8 mouse cellular contexts compared by ENCODE assay signal in the genomic region with DNA sequence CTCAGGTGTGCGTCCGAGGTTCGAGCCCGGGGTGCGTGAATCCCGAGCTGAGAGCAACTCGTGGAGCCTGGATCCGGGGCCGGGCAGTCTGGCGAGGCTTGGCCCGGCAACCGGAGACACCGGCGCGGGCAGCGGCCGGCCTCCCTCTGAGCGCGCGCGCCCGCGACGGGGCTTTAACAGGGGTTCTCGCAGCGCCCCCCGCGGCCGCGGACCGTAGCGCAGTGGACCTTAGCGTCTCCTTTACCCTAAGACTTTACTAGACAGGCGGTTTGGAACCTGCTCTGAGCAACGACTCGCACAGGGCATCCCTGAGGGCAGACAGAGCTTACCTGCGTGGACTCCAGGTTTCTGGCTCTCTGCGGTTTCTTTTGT. TPM values are rescaled to one million over a fixed set of nuclear protein-coding genes. Genes with fewer than 3 reads are reported as not detected.
DNase-seq lines count a peak whose midpoint lies in the region; ATAC-seq and TF ChIP-seq lines count a peak whose summit lies in the region.

TSS of gene Nkd2 (minus strand) at position 167 of the 372 bp plus-strand sequence.

- WGBS in heart, embryonic 12.5 days: 1% methylated on average over 37 of the region's 38 CpGs
- under 1% methylated on average over 38 of the region's 38 CpGs for WGBS in kidney, embryonic 15.5 days
- 0% methylated on average over 38 of the region's 38 CpGs for WGBS in limb, embryonic 14.5 days
- WGBS in midbrain, embryonic 15.5 days: under 1% methylated on average over 38 of the region's 38 CpGs

- peaks cover 7% of the 10 kb centered on the region; the same call in 1 of the 2 replicates for H3K4me1 ChIP-seq in heart, embryonic 12.5 days (replicated peaks)
- peaks cover 10% of the 10 kb centered on the region for H3K4me1 ChIP-seq in kidney, embryonic 15.5 days
- H3K4me1 ChIP-seq in limb, embryonic 14.5 days (ENCODE audit: control insufficient read depth, insufficient read depth, low read length): peaks cover 3% of the 10 kb centered on the region; the same call in 1 of the 2 replicates
- peaks cover 12% of the 10 kb centered on the region for H3K4me1 ChIP-seq in midbrain, embryonic 15.5 days

- no peak for ATAC-seq in cerebellum, adult (ENCODE audit: insufficient number of reproducible peaks, low FRiP score, low TSS enrichment)
- ATAC-seq in heart, embryonic 12.5 days (ENCODE audit: insufficient number of reproducible peaks, low FRiP score): peak; percentile 64
- ATAC-seq in kidney, embryonic 15.5 days (replicated peaks; ENCODE audit: low FRiP score): peak; percentile 91
- ATAC-seq in limb, embryonic 14.5 days (ENCODE audit: low FRiP score, low read depth): peak; percentile 89
- peak; percentile 87 for ATAC-seq in midbrain, embryonic 15.5 days (replicated peaks)

- H3K9ac ChIP-seq in heart, embryonic 12.5 days: peak within 1 kb of the TSS; percentile 70
- H3K9ac ChIP-seq in kidney, embryonic 15.5 days: peak within 1 kb of the TSS; percentile 55
- H3K9ac ChIP-seq in limb, embryonic 14.5 days (ENCODE audit: low read depth, low read length, severe bottlenecking): peak within 1 kb of the TSS; percentile 74
- H3K9ac ChIP-seq in midbrain, embryonic 15.5 days: peak within 1 kb of the TSS; percentile 61

- no peak within 1 kb of the TSS for H3K27ac ChIP-seq in heart, embryonic 12.5 days (ENCODE audit: poor library complexity, severe bottlenecking)
- no peak within 1 kb of the TSS for H3K27ac ChIP-seq in kidney, embryonic 15.5 days
- H3K27ac ChIP-seq in limb, embryonic 14.5 days (replicated peaks; ENCODE audit: low read depth, low read length): no peak within 1 kb of the TSS
- no peak within 1 kb of the TSS for H3K27ac ChIP-seq in midbrain, embryonic 15.5 days

- no peaks in the 10 kb centered on the region for H3K9me3 ChIP-seq in heart, embryonic 12.5 days (replicated peaks)
- no peaks in the 10 kb centered on the region for H3K9me3 ChIP-seq in kidney, embryonic 15.5 days (replicated peaks)
- H3K9me3 ChIP-seq in limb, embryonic 14.5 days (ENCODE audit: control insufficient read depth, low read length): no peaks in the 10 kb centered on the region
- H3K9me3 ChIP-seq in midbrain, embryonic 15.5 days: no peaks in the 10 kb centered on the region

- DNase-seq in cerebellum, adult 11 months: peak; percentile 8
- DNase-seq in fibroblast of lung, adult 2 months (ENCODE audit: low read depth): peak; percentile 17
- DNase-seq in limb, embryonic 14.5 days (ENCODE audit: low spot score): peak; percentile 91
- peak; percentile 47 to 60 for DNase-seq in spleen, postnatal 14 days (ENCODE audit: low spot score in 2 of 2)

- H3K4me2 ChIP-seq in heart, embryonic 12.5 days: peak within 1 kb of the TSS; percentile 87
- H3K4me2 ChIP-seq in kidney, embryonic 15.5 days: peak within 1 kb of the TSS; percentile 95
- H3K4me2 ChIP-seq in limb, embryonic 14.5 days (replicated peaks; ENCODE audit: low read depth, low read length, severe bottlenecking): peak within 1 kb of the TSS; percentile 88
- peak within 1 kb of the TSS; percentile 86 for H3K4me2 ChIP-seq in midbrain, embryonic 15.5 days

- no peaks in the 10 kb centered on the region for H3K36me3 ChIP-seq in heart, embryonic 12.5 days
- H3K36me3 ChIP-seq in kidney, embryonic 15.5 days: no peaks in the 10 kb centered on the region
- H3K36me3 ChIP-seq in limb, embryonic 14.5 days (ENCODE audit: control insufficient read depth, insufficient read depth, low read length): no peaks in the 10 kb centered on the region
- no peaks in the 10 kb centered on the region for H3K36me3 ChIP-seq in midbrain, embryonic 15.5 days (replicated peaks)

- H3K4me3 ChIP-seq in heart, embryonic 12.5 days: peak within 1 kb of the TSS; percentile 61
- H3K4me3 ChIP-seq in kidney, embryonic 15.5 days (replicated peaks): peak within 1 kb of the TSS; percentile 70
- H3K4me3 ChIP-seq in limb, embryonic 14.5 days (replicated peaks; ENCODE audit: low read length): peak within 1 kb of the TSS; percentile 77
- H3K4me3 ChIP-seq in midbrain, embryonic 15.5 days: peak within 1 kb of the TSS; percentile 54

- H3K27me3 ChIP-seq in heart, embryonic 12.5 days (replicated peaks): peaks cover 49% of the 10 kb centered on the region
- peaks cover 35% of the 10 kb centered on the region for H3K27me3 ChIP-seq in kidney, embryonic 15.5 days
- no peaks in the 10 kb centered on the region for H3K27me3 ChIP-seq in limb, embryonic 14.5 days (ENCODE audit: control insufficient read depth, insufficient read depth, low read length)
- H3K27me3 ChIP-seq in midbrain, embryonic 15.5 days (replicated peaks): peaks cover 21% of the 10 kb centered on the region

- peak; percentile 84; the same call in 1 of the 2 replicates for TF ChIP-seq POLR2A in limb, embryonic 14.5 days (IDR thresholded peaks at IDR 0.05; ENCODE audit: borderline replicate concordance, extremely low read depth, insufficient read depth, insufficient read length)

RNA-seq across cellular contexts. Expression of gene Nkd2, which starts in this region (rescaled TPM):
- 4.9 and 5.5 TPM in 2 replicates for polyA plus RNA-seq in heart, embryonic 12.5 days (2016; fragmentation: Nextera tagmentation; extraction: Ambion mirVana)
- 5.6 and 6.2 TPM in 2 replicates for polyA plus RNA-seq in kidney, embryonic 15.5 days (2015; fragmentation: Nextera tagmentation; extraction: Ambion mirVana)
- polyA plus RNA-seq in limb, embryonic 14.5 days (2012; rRNA removed): 50.3 and 57.9 TPM in 2 replicates
- polyA plus RNA-seq in limb, embryonic 14.5 days (2014; fragmentation: Nextera tagmentation; extraction: Ambion mirVana): 34.8 and 39.7 TPM in 2 replicates
- polyA plus RNA-seq in midbrain, embryonic 15.5 days (2015; fragmentation: Nextera tagmentation; extraction: Ambion mirVana): 16.7 and 16.9 TPM in 2 replicates

Comparison
In these comparisons a context has a peak if more than half of its experiments do, and no peak if none do; other contexts are left out.
1. DNase-seq: peak in every context shown above with its lines; median percentile 91 in limb, embryonic 14.5 days; 54 in spleen, postnatal 14 days; 17 in fibroblast of lung, adult 2 months; 8 in cerebellum, adult 11 months.